Mouse (Mus musculus): ENCODE measurements around the gene Derl2.
A peak's percentile ranks its signal among the peaks of the same experiment; 100 is the strongest.

Gene Derl2

GRCm38 (mm10) chr11:70982030-70982429 is 37.6 kb downstream of the Derl2 start:
- no peak for DNase-seq (ENCODE audit: low spot score in 2 of 2)

GRCm38 (mm10) chr11:70980751-70981510 is 38.7 kb downstream of the Derl2 start:
- no peak for DNase-seq (ENCODE audit: low spot score in 2 of 2)

- DNase-seq (ENCODE audit: low spot score in 2 of 2) = no peak
These were observed 39.4 kb downstream of the Derl2 start for GRCm38 (mm10) chr11:70980232-70980631.

GRCm38 (mm10) chr11:70977293-70977692 is 42.3 kb downstream of the Derl2 start:
- DNase-seq (ENCODE audit: low spot score in 2 of 2) = no peak

- DNase-seq (ENCODE audit: low spot score in 2 of 2) = no peak
These were observed 44.4 kb downstream of the Derl2 start for GRCm38 (mm10) chr11:70975193-70975592.

- no peak for DNase-seq (ENCODE audit: low spot score in 2 of 2)
These were observed 45.7 kb downstream of the Derl2 start for GRCm38 (mm10) chr11:70973947-70974346.

- no peak for DNase-seq (ENCODE audit: low spot score in 2 of 2)
These were observed 47.1 kb downstream of the Derl2 start for GRCm38 (mm10) chr11:70972586-70972985.

GRCm38 (mm10) chr11:70970560-70971540 is 48.8 kb downstream of the Derl2 start:
- no peak for DNase-seq (ENCODE audit: low spot score in 2 of 2)

- DNase-seq (ENCODE audit: low spot score in 2 of 2) = peak; percentile 95 to 96
These were observed 49.7 kb downstream of the Derl2 start, which contains the start of the genes Nup88 and Rpain for GRCm38 (mm10) chr11:70969821-70970559. TSS of gene Nup88 (minus strand) at chr11:70969973. TSS of gene Rpain (plus strand) at chr11:70970213.

- DNase-seq (ENCODE audit: low spot score in 2 of 2) = no peak
These were observed 50.3 kb downstream of the Derl2 start for GRCm38 (mm10) chr11:70969271-70969794.

GRCm38 (mm10) chr11:70964222-70964907 is 55.3 kb downstream of the Derl2 start:
- no peak for DNase-seq (ENCODE audit: low spot score in 2 of 2)

GRCm38 (mm10) chr11:70960786-70961554 is 58.7 kb downstream of the Derl2 start:
- no peak for DNase-seq (ENCODE audit: low spot score in 2 of 2)

Measured in heart, adult 9 months (tissue).